Mouse (Mus musculus) MEL (cell line): ENCODE results near the gene Ube2g1. TPM values are rescaled to one million over a fixed set of nuclear protein-coding genes. Genes with fewer than 3 reads are reported as not detected.

Experiments used
- DNase-seq: peaks from one replicate; pipeline ENCODE4 v3.0.0; 2011; ENCODE audit warnings: low read depth, low spot score
- H3K27ac ChIP-seq: 2 replicates; pipeline ENCODE4 v1.5.1; 2012; ENCODE audit warnings: low read depth, mild to moderate bottlenecking, control low read depth, low read length, moderate library complexity; ENCODE audit not compliant: control insufficient read depth
- H3K27me3 ChIP-seq, 2 experiments: fragments of 150-350 bp in 1 of 2; sonication (generic) in 1 of 2; 2 replicates each; pipeline ENCODE4 v1.6.1; 2012; ENCODE audit warnings: low read length in 2 of 2, mild to moderate bottlenecking in 2 of 2, improper control_type of control experiment in 1 of 2, moderate library complexity in 1 of 2; ENCODE audit not compliant: insufficient read depth in 2 of 2, control insufficient read depth in 1 of 2
- H3K36me3 ChIP-seq, 2 experiments: 2 replicates each; pipeline ENCODE4 v1.6.1; 2012 to 2014; ENCODE audit warnings: low read length in 2 of 2, improper control_type of control experiment in 1 of 2, inconsistent platforms in 1 of 2, mild to moderate bottlenecking in 1 of 2; ENCODE audit not compliant: insufficient read depth in 2 of 2, control insufficient read depth in 1 of 2
- H3K4me1 ChIP-seq, 2 experiments: fragments of 150-350 bp in 1 of 2; sonication (generic) in 1 of 2; 2 replicates each; pipeline ENCODE4 v1.6.1; 2012; ENCODE audit warnings: low read length in 2 of 2, improper control_type of control experiment in 1 of 2, mild to moderate bottlenecking in 1 of 2; ENCODE audit not compliant: insufficient read depth in 2 of 2, control insufficient read depth in 1 of 2
- H3K4me3 ChIP-seq, 2 experiments: fragments of 150-350 bp in 1 of 2; sonication (generic) in 1 of 2; 2 replicates each; pipeline ENCODE4 v1.5.1; 2012; ENCODE audit warnings: low read depth in 2 of 2, low read length in 2 of 2, mild to moderate bottlenecking in 2 of 2, moderate library complexity in 2 of 2, control low read depth in 1 of 2, improper control_type of control experiment in 1 of 2; ENCODE audit not compliant: control insufficient read depth in 1 of 2, insufficient read depth in 1 of 2
- H3K79me2 ChIP-seq: 2 replicates; pipeline ENCODE4 v1.6.1; 2012; ENCODE audit warnings: mild to moderate bottlenecking, low read length, moderate library complexity; ENCODE audit not compliant: control insufficient read depth, poor library complexity, insufficient read depth
- H3K9ac ChIP-seq: 2 replicates; pipeline ENCODE4 v1.6.1; 2012; ENCODE audit warnings: low read depth, mild to moderate bottlenecking, control low read depth, low read length, moderate library complexity; ENCODE audit not compliant: control insufficient read depth, poor library complexity, severe bottlenecking
- H3K9me3 ChIP-seq: fragments of 150-350 bp; sonication (generic); replicated peaks from 2 replicates; pipeline ENCODE4 v1.6.1; 2012; ENCODE audit warnings: mild to moderate bottlenecking, low read length, improper control_type of control experiment, moderate library complexity; ENCODE audit not compliant: insufficient read depth
- BHLHE40 ChIP-seq: IDR thresholded peaks from 2 replicates; pipeline ENCODE4 v1.6.1; 2012; ENCODE audit warnings: low read depth, mild to moderate bottlenecking, inconsistent platforms, low read length, improper control_type of control experiment, borderline replicate concordance
- CHD1 ChIP-seq: IDR thresholded peaks from 2 replicates; pipeline ENCODE4 v1.6.1; 2012; ENCODE audit warnings: low read depth, mild to moderate bottlenecking, inconsistent platforms, low read length, improper control_type of control experiment
- CHD2 ChIP-seq: IDR thresholded peaks from 2 replicates; pipeline ENCODE4 v1.6.1; 2011; ENCODE audit warnings: low read length, improper control_type of control experiment
- CTCF ChIP-seq, 3 experiments: IDR thresholded peaks in 2 of 3; conservative IDR thresholded peaks in 1 of 3; 2 replicates each; pipeline ENCODE4 v1.5.1; 2011 to 2012; ENCODE audit warnings: low read length in 3 of 3, low read depth in 2 of 3, mild to moderate bottlenecking in 2 of 3, improper control_type of control experiment in 1 of 3, inconsistent platforms in 1 of 3, mixed read lengths in 1 of 3, moderate library complexity in 1 of 3; ENCODE audit not compliant: control insufficient read depth in 1 of 3, insufficient read depth in 1 of 3, poor library complexity in 1 of 3, severe bottlenecking in 1 of 3
- E2F4 ChIP-seq: IDR thresholded peaks from 2 replicates; pipeline ENCODE4 v1.6.1; 2011; ENCODE audit warnings: low read depth, low read length, improper control_type of control experiment, borderline replicate concordance
- ELF1 ChIP-seq: IDR thresholded peaks from 2 replicates; pipeline ENCODE4 v1.6.1; 2014; ENCODE audit warnings: low read depth, mild to moderate bottlenecking, inconsistent platforms, low read length, improper control_type of control experiment, moderate library complexity
- EP300 ChIP-seq, 2 experiments: IDR thresholded peaks; 2 replicates each; pipeline ENCODE4 v1.6.1; 2011; ENCODE audit warnings: improper control_type of control experiment in 2 of 2, low read length in 2 of 2, low read depth in 1 of 2, mild to moderate bottlenecking in 1 of 2
- ETS1 ChIP-seq: IDR thresholded peaks from 2 replicates; pipeline ENCODE4 v1.6.1; 2012; ENCODE audit warnings: low read depth, mild to moderate bottlenecking, inconsistent platforms, low read length, improper control_type of control experiment, moderate library complexity
- HCFC1 ChIP-seq: IDR thresholded peaks from 2 replicates; pipeline ENCODE4 v1.6.1; 2012; ENCODE audit warnings: low read depth, mild to moderate bottlenecking, inconsistent platforms, low read length, improper control_type of control experiment, moderate library complexity
- JUND ChIP-seq: IDR thresholded peaks from 2 replicates; pipeline ENCODE4 v1.6.1; 2011; ENCODE audit warnings: low read depth, mild to moderate bottlenecking, improper control_type of control experiment, low read length
- MAX ChIP-seq: IDR thresholded peaks from 2 replicates; pipeline ENCODE4 v1.6.1; 2011; ENCODE audit warnings: low read length, improper control_type of control experiment
- MAZ ChIP-seq: IDR thresholded peaks from 2 replicates; pipeline ENCODE4 v1.6.1; 2012; ENCODE audit warnings: low read depth, mild to moderate bottlenecking, inconsistent platforms, low read length, improper control_type of control experiment
- MXI1 ChIP-seq: IDR thresholded peaks from 2 replicates; pipeline ENCODE4 v1.6.1; 2011; ENCODE audit warnings: mild to moderate bottlenecking, low read depth, low read length, improper control_type of control experiment
- MYB ChIP-seq: IDR thresholded peaks from 2 replicates; pipeline ENCODE4 v1.6.1; 2011; ENCODE audit warnings: mild to moderate bottlenecking, low read depth, low read length, improper control_type of control experiment
- MYC ChIP-seq: IDR thresholded peaks from 2 replicates; pipeline ENCODE4 v1.6.1; 2011; ENCODE audit warnings: low read depth, mild to moderate bottlenecking, low read length, improper control_type of control experiment, moderate library complexity
- NELFE ChIP-seq: IDR thresholded peaks from 2 replicates; pipeline ENCODE4 v1.6.1; 2011; ENCODE audit warnings: low read depth, low read length, improper control_type of control experiment
- NRF1 ChIP-seq: IDR thresholded peaks from 2 replicates; pipeline ENCODE4 v1.6.1; 2014; ENCODE audit warnings: low read depth, mild to moderate bottlenecking, inconsistent platforms, low read length, improper control_type of control experiment, moderate library complexity; ENCODE audit not compliant: poor library complexity, insufficient read depth, severe bottlenecking
- POLR2A ChIP-seq, 2 experiments: IDR thresholded peaks; 2 replicates each; pipeline ENCODE4 v1.6.1; 2011 to 2012; ENCODE audit warnings: low read length in 2 of 2, mild to moderate bottlenecking in 2 of 2, control low read depth in 1 of 2, improper control_type of control experiment in 1 of 2, low read depth in 1 of 2, moderate library complexity in 1 of 2; ENCODE audit not compliant: control insufficient read depth in 1 of 2, insufficient read depth in 1 of 2, poor library complexity in 1 of 2
- POLR2AphosphoS2 ChIP-seq: IDR thresholded peaks from 2 replicates; pipeline ENCODE4 v1.6.1; 2011; ENCODE audit warnings: low read length, improper control_type of control experiment
- RCOR1 ChIP-seq: IDR thresholded peaks from 2 replicates; pipeline ENCODE4 v1.6.1; 2012; ENCODE audit warnings: low read depth, mild to moderate bottlenecking, inconsistent platforms, low read length, improper control_type of control experiment
- SIN3A ChIP-seq: IDR thresholded peaks from 2 replicates; pipeline ENCODE4 v1.6.1; 2012; ENCODE audit warnings: low read length, improper control_type of control experiment, inconsistent platforms
- TAL1 ChIP-seq: IDR thresholded peaks from 2 replicates; pipeline ENCODE4 v1.6.1; 2012; ENCODE audit warnings: mild to moderate bottlenecking, inconsistent platforms, low read length, moderate library complexity, mixed read lengths
- TBP ChIP-seq: IDR thresholded peaks from 2 replicates; pipeline ENCODE4 v1.8.0; 2011; ENCODE audit warnings: low read depth, low read length, improper control_type of control experiment
- TCF12 ChIP-seq: IDR thresholded peaks from 2 replicates; pipeline ENCODE4 v1.6.1; 2014; ENCODE audit warnings: low read depth, mild to moderate bottlenecking, inconsistent platforms, low read length, improper control_type of control experiment, moderate library complexity
- USF1 ChIP-seq: IDR thresholded peaks from 2 replicates; pipeline ENCODE4 v1.6.1; 2014; ENCODE audit warnings: low read depth, mild to moderate bottlenecking, inconsistent platforms, low read length, improper control_type of control experiment, moderate library complexity
- USF2 ChIP-seq, 2 experiments: IDR thresholded peaks; 2 replicates each; pipeline ENCODE4 v1.6.1; 2011 to 2012; ENCODE audit warnings: improper control_type of control experiment in 2 of 2, low read length in 2 of 2, borderline replicate concordance in 1 of 2, inconsistent platforms in 1 of 2, low read depth in 1 of 2, mild to moderate bottlenecking in 1 of 2; ENCODE audit not compliant: insufficient read depth in 1 of 2
- ZKSCAN1 ChIP-seq: IDR thresholded peaks from 2 replicates; pipeline ENCODE4 v1.6.1; 2012; ENCODE audit warnings: low read depth, mild to moderate bottlenecking, inconsistent platforms, low read length, improper control_type of control experiment, moderate library complexity
- ZMIZ1 ChIP-seq: IDR thresholded peaks from 2 replicates; pipeline ENCODE4 v1.6.1; 2012; ENCODE audit warnings: low read depth, mild to moderate bottlenecking, inconsistent platforms, low read length, improper control_type of control experiment, moderate library complexity
- polyA plus RNA-seq, 2 experiments: library from polyadenylated mRNA; stranded (reverse) in 1 of 2; unstranded in 1 of 2; fragments of >175 nt in 1 of 2; fragments of >200 nt in 1 of 2; gene quantifications; 2 replicates each; pipeline versions ENCODE4 v1.2.1 to v1.2.4; 2012; ENCODE audit warnings: low replicate concordance in 2 of 2, low read depth in 1 of 2; ENCODE audit not compliant: insufficient read length in 2 of 2, insufficient read depth in 1 of 2, missing spikeins in 1 of 2
- total RNA-seq: library from RNA; depleted of rRNA; stranded (reverse); fragments of 300-350 nt; gene quantifications from 2 replicates; pipeline ENCODE4 v1.2.3, GENCODE M21; 2012

The Ube2g1 gene
- total and polyA plus RNA-seq, 3 experiments, result 26.6 to 38.1 (median 38.0) TPM

- peak overlapping the region; percentile 98 for H3K9ac ChIP-seq
- peaks cover 0 to 32% of the 10 kb centered on the region in 2 experiments; a peak in 2 of 4 replicates for H3K36me3 ChIP-seq
- peak overlapping the region; percentile 88 for H3K27ac ChIP-seq
- H3K79me2 ChIP-seq, result peaks cover 46% of the 10 kb centered on the region
- H3K4me1 ChIP-seq, result peaks cover 11 to 27% of the 10 kb centered on the region in 2 experiments
- TF ChIP-seq MAX (peak; percentile 99), CHD1 (peak; percentile 44; the same call in 1 of the 2 replicates), ETS1 (peak; percentile 65; the same call in 1 of the 2 replicates), MYC (peak; percentile 97), E2F4 (no peak), TCF12 (peak; percentile 61), ZKSCAN1 (no peak; the same call in 1 of the 2 replicates), USF2 (IDR thresholded peaks at IDR 0.05; ENCODE audit: borderline replicate concordance in 1 of 2, insufficient read depth in 1 of 2, low read depth in 1 of 2, low read length in 2 of 2) (peak in 1 of 2 experiments; percentile 41; a peak in 1 of 4 replicates), CHD2 (peak; percentile 68), TBP (peak; percentile 80), SIN3A (peak; percentile 100), POLR2AphosphoS2 (peak; percentile 37; the same call in 1 of the 2 replicates), USF1 (peak; percentile 92), NELFE (peak; percentile 70; the same call in 1 of the 2 replicates), EP300 (IDR thresholded peaks at IDR 0.05; ENCODE audit: low read depth in 1 of 2, low read length in 2 of 2) (peak in 1 of 2 experiments; percentile 69; a peak in 2 of 4 replicates), MXI1 (peak; percentile 99), HCFC1 (peak; percentile 84), NRF1 (peak; percentile 95), MAZ (peak; percentile 96), RCOR1 (no peak), BHLHE40 (peak; percentile 91), POLR2A (IDR thresholded peaks at IDR 0.05; ENCODE audit: control insufficient read depth in 1 of 2, insufficient read depth in 1 of 2, low read depth in 1 of 2, low read length in 2 of 2, poor library complexity in 1 of 2) (peak; percentile 74 to 77; a peak in 2 of 4 replicates), ELF1 (no peak; the same call in 1 of the 2 replicates), MYB (peak; percentile 60; the same call in 1 of the 2 replicates), ZMIZ1 (peak; percentile 49; the same call in 1 of the 2 replicates), JUND (no peak), TAL1 (no peak), CTCF (IDR thresholded peaks at IDR 0.05 in 2 of 3, conservative IDR thresholded peaks at IDR 0.05 in 1 of 3; ENCODE audit: control insufficient read depth in 1 of 3, insufficient read depth in 1 of 3, low read depth in 2 of 3, low read length in 3 of 3, poor library complexity in 1 of 3, severe bottlenecking in 1 of 3) (0 out of 6 replicates have a peak, but pooled peaks of 1 of the 3 experiments have one; percentile 0)
- peak overlapping the region; percentile 66 to 73 for H3K4me3 ChIP-seq
- H3K27me3 ChIP-seq, result no peaks in the 10 kb centered on the region
- DNase-seq, result peak; percentile 99
- no peaks in the 10 kb centered on the region for H3K9me3 ChIP-seq
Observed at GRCm38 (mm10) chr11:72608071-72608679, 1.1 kb downstream of the Ube2g1 start.
